Mouse (Mus musculus): ENCODE measurements around the gene Elovl7.
A peak's percentile ranks its signal among the peaks of the same experiment; 100 is the strongest.

Elovl7 gene

DNA sequence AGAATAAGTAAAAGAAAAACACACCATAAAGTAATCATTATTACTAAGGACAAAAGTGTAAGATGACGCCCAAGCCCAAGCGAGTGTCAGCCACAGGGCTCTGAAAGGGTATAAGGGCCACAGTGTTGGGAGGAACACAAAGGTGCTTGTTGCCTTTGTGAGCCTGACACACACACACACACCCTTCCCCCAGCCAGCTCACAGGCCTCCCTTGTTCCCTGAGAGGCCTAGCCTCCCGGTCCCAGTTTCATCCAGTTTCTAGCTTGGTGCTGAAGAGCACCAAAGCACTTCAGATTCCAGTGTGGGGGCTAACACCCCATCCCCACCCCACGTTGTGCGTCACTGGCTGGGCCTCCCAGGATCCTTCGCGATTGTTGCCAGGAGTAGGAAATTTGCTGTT lies 87.2 kb downstream of the Elovl7 start:
- peak; percentile 78 for DNase-seq (ENCODE audit: low read depth, low spot score)

DNA sequence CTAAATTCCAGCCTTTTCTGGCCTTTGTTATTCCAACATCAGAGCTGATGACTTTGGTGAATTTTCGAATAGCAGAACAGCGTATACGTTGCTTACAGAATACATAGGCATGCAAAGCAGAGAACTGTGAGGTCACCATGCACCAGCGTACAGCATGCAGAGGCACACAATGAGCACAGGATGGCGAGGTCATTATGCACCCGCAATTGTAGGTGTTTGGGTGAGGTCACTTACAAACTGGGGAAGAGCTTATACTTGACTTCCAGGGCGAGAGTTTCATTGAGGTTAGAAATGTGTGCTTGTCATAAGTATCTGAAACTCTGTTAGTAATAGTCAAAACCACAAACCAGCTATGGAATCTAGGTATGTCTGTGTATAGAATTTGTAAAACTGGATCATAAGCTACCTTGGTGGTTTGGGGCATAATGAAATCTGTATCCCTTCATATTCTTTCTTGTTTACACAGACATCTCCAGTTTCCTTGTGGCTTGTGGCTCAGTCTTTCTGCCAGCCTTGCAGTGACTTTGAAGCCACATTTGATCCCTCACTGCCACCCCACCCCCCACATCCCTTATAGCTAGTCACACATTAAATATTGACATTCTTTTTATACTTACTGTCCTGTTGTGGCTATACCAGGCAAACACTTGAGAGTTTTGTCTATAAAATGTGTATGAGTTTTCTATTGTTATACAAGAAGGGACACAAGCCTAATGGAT lies 88.9 kb downstream of the Elovl7 start:
- DNase-seq (ENCODE audit: low read depth, low spot score): peak; percentile 16

GRCm38 (mm10) chr13:108303841-108304240 lies 89.6 kb downstream of the Elovl7 start:
- DNase-seq (ENCODE audit: low read depth, low spot score): no peak

- DNase-seq (ENCODE audit: low read depth, low spot score): no peak
Measured at GRCm38 (mm10) chr13:108304680-108305079, 90.5 kb downstream of the Elovl7 start.

DNA sequence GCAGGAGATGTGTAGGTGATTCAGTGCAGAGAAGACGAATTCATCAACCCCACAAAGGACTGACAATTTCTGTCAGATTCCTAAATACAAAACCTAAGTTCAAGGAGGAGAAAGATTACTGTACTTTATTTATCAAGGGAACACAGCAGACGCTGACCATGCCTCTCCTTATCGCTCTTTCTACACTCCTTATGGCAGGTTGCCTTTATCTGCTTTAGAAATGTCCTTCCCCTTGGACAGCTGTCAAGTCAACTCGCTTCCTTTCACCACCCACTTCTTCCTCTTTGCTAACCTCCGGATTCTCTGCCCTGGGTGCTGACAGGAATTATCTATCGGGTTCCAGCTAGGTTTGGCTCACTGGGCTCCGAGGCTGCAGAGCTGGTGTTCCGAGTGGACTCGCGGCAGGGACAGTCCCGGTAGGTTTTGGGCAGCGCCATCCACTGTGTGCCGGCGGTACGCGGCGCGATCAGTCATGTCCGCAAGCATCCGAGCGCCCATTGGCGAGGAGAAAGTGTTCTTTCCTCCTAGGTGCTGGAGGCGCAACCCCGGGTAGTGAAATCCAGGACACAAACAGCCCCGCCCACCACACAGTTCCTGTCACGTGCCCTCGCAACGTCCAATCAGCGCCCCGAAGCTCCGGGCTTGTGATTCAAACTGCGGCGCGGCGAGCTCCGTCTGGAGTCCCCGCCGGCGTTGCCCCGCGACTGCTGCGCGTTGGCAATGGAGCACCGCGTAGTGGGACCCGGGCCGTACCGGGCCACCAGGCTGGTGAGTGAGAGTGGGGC lies 101.7 kb downstream of the Elovl7 start, which contains the start of gene Depdc1b:
TSS of gene Depdc1b (plus strand) at position 631 of the 785 bp plus-strand sequence.
- DNase-seq (ENCODE audit: low read depth, low spot score): peak; percentile 99

- peak; percentile 86 for DNase-seq (ENCODE audit: low read depth, low spot score)
Measured at GRCm38 (mm10) chr13:108316487-108316903, 102.3 kb downstream of the Elovl7 start.

DNA sequence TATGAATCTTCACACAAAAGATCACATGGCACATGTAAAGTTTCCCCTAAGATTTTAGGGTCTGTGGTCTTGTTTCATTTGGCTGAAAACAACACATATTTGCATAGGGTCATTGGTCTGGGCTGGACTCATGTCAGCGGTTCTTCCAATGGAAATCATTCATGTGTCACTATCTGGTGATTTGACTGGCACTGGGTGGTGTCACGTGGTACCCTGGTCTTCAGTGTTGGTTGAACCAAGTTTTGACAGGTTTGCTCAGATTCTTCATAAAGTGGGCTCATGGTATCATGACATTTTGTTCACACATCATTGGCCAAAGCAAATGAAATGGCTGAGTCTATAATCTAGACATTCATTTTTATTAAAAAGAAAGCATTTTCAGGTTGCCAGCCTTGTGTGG lies 103.2 kb downstream of the Elovl7 start:
- DNase-seq (ENCODE audit: low read depth, low spot score): no peak

GRCm38 (mm10) chr13:108319028-108319427 lies 104.8 kb downstream of the Elovl7 start:
- DNase-seq (ENCODE audit: low read depth, low spot score): no peak

DNA sequence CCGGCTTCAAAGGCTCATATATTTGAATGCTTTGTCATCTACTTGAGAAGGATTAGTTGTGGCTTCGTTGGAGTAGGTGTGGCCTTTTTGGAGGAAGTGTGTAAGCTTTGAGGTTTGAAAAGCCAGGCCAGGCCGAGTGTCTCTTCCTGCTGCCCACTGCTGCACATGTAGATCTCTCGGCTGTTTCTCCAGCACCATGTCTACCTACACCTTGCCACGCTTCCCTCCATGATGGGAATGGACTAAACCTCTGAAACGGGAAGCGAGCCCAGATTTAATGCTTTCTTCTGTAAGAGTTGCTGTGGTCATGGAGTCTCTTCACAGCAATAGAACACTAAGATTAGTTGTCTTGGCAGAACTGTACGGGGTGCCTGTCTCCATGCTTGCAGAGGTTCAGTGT lies 106.0 kb downstream of the Elovl7 start:
- no peak for DNase-seq (ENCODE audit: low read depth, low spot score)

DNA sequence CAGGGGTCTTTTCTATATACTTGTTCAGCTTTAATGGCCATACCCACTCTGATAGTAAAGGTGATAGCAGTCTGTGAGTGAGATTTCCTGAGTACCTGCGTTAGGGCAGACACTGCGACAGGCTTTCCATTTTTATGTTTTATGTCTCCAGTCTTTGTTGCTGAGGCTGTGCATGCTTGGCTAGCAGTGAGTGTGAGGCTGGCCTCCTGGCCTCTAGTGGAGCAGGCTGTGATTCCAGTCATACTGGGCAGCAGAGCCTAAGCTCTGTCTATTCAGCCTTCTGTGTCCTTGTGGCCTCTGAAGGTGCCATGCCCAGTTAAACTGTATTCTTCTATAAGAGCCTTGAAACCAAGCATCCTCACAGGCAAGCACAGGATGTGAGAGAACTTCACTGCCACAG lies 108.3 kb downstream of the Elovl7 start:
- DNase-seq (ENCODE audit: low read depth, low spot score): no peak

DNA sequence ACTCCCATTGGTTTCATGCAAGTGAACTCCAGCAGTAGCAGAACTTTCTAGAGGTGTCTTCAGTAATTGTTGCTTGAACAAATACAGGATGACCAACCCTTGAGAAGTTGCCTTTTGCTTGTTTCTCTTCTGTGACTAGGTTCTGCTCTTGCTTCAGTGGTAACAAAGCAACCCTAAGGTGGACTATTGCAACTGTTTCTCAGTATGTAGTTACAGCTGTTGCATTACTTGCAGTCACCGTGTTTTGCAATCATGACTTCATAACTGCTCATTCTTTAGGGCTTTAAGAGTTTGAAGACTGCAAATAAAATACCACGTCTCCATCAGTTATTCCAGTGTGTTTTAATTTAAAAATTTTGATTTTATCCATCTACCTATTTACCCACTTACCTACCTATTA lies 109.1 kb downstream of the Elovl7 start:
- DNase-seq (ENCODE audit: low read depth, low spot score): no peak

GRCm38 (mm10) chr13:108323866-108324829 lies 109.9 kb downstream of the Elovl7 start:
- no peak for DNase-seq (ENCODE audit: low read depth, low spot score)

GRCm38 (mm10) chr13:108325871-108326270 lies 111.7 kb downstream of the Elovl7 start:
- no peak for DNase-seq (ENCODE audit: low read depth, low spot score)

DNA sequence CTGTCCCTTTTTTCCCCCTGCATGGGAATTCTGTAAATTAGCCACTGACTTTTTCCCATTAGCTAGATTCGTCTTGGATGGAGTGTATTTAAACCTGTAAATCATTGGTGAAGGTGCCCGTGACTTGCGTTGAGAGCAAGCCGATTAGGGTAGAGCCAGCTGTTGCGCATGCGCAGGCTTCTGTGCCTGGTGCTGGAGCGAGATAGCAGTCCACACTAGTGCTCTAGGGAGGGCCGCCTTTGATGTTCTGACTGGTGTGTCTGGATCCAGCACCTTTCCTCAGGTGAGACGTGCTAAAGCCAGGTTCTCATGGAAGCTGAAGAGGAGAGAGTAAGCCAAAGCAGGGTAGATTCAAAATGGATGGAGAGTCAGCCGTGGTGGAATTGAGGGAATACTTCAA lies 112.1 kb downstream of the Elovl7 start:
- DNase-seq (ENCODE audit: low read depth, low spot score): no peak

DNA sequence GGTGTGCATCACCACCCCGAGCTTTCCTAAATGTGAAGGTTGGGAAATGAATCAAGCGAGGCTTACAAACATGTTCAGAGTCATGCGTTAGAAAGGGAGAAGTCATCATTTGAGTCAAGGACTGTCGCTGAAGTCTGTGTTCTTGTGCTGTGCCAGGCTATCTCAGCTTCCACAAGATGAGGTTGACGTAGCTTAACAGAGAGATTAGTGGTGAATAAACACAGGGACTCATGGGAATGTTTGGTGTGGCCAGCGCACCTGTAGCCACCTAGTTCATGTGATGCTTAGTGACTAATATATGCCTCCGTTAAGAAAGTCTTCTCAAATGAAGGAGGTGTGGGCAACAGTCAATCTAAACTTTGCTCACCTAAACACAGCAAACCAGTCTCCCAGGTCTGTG lies 112.8 kb downstream of the Elovl7 start:
- DNase-seq (ENCODE audit: low read depth, low spot score): no peak

GRCm38 (mm10) chr13:108328406-108329180 lies 114.4 kb downstream of the Elovl7 start:
- no peak for DNase-seq (ENCODE audit: low read depth, low spot score)

- peak; percentile 42 for DNase-seq (ENCODE audit: low read depth, low spot score)
Measured at GRCm38 (mm10) chr13:108329693-108330092, 115.5 kb downstream of the Elovl7 start.

All from ZHBTc4 (cell line).